Mouse (Mus musculus): ENCODE results near the gene Pdzrn4.

Pdzrn4 gene

DNA sequence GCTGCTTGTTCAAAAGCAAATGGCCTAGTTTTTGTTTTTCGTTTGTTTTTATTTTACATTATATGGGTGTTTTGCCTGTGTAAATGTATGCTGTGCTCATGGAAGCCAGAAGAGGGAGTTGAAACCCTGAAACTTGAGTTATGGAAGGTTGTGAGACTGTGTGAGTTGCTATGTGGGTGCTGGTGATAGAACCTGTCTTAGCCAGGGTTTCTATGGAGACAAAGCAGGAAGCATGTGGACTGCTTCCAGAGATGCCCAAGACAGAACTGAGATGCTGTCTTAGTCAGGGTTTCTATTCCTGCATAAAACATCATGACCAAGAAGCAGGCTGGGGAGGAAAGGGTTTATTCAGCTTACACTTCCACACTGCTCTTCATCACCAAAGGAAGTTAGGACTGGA, 190.8 kb downstream of the Pdzrn4 start:
- DNase-seq (ENCODE audit: low spot score), result no peak

DNA sequence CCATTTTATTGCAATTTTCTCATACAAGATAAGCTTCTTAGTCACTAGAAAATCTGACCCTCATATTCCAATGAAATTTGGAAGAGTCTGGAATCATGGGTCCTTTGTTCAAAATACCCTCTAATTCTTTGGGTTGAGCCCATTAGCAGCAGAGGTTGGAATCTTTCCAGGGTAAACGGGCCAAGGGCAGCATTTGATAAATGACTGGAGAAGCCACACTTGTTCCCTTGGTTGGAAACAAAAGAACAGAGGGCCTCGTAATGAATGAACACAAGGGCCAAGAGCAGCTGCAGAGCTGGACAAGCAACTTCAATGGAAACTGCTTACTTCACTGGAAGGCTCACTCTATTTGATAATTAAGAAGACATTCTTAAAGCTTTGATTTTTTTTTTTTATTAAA, 198.0 kb downstream of the Pdzrn4 start:
- DNase-seq (ENCODE audit: low spot score), result peak; percentile 26

DNA sequence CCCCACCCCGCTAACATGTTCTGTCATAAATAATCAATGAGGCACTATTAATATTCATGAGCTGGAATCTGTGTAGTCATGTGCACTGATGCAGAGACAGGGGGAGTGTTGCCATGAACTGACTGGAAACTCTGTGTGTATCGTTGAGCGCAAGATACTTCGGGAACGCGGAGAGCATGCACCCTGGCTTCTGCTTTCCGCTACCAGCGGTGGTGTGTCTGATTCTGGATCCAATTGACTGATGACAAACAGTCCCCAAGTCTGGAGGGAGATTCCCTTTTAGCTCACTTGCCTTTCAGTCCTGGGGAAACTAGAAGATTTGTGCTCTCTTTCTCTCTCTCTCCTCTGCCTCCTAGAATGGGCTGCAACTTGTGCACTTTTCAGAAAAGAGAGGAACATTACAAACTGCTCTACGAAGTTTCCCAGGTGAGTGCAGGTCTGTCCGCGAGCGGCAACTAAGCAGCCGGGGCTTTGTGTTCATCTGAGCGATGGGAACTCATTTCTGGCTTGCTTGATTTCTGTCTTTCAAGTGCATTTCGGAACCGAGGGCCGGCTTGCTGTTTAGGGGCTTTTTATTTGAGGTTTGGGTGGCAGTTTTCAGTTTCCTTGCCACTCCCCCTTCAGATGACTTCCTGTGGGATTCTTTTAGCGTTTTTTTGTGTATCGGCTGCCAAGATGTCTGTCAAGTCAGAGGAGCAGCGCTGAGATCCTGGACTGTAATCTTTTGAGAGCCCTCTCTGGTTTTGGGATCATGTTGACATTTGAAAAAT, 200.5 kb downstream of the Pdzrn4 start:
- DNase-seq (ENCODE audit: low spot score), result no peak

DNA sequence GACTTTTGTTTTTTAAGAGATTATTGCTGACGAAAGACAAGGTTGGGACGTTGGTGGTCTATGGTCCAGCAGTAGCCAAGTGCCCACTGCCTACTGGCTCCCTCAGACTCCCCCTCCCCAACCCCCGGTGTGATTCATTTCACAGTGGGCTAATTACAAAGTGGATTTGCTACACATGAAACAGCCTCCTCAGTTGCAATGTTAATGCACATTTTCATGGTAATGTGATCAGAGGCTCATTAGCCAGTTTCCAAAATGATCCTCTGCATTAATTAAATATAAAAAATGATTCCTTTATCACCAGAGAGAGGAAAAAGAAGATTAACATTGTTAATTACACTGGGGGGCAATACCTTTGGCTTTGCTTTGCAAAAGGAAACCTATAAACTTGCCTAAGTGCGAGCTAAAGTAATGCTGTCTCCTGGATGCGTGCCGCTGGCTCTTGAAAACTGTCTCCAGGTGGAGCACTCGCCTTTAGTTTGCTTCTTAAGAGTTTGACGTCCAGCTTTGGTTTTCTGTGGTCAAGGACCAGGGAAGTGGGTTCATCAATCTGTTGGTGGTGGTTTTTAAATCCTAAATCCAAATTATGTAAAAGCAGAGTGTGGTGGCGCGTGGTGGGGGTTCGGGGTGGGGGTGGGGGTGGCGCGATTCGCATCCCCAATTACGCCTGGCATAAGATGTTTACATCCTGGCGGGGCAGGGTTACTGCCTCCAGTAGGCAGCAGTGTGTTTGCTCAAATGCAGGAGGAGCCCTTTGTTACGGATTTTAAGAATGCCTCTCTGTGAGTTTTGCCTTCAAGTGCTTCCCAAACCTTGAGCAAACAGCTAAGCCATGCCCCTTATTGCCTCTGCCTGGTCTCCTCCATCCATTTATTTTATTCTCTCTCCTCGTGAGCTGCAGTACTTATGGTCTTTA, 202.0 kb downstream of the Pdzrn4 start:
- no peak for DNase-seq (ENCODE audit: low spot score)

DNA sequence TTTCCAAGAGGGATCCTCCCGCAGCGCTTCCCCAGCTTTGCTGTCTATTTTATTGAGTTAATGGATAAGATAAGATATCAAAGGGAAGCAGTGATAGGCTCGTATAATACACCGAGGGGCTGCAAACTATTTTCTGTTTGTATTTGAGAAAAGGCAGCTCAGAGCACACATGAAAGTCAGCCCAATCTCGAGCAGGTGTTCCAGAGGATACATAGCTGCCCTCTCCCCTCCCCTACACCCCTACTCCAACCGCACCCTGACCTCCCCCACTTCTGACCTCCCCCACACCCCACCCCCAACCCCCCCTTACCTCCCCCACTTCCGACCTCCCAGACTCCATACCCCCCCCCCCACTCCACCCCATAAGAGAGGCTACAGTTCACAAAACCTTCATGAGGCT, 202.7 kb downstream of the Pdzrn4 start:
- no peak for DNase-seq (ENCODE audit: low spot score)

DNA sequence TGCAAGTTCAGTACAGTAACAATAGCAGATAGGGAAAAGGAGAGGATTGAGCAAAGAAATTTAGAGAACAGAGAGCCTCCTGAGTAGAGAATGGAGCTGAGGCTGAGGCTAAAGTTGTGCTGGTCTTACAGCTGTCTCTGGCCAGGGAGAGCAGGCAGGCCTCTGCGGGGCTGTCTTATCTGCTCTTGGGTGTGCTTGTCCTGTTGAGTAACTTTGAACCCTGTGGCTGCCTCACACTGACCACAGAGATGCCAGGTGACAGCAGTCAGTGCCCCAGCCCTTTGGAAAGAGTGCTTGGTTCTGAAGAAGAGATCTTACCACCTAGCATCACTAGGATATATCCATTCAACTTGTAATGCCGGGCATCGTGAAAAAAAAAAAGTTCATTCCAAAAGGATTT, 214.2 kb downstream of the Pdzrn4 start:
- no peak for DNase-seq (ENCODE audit: low spot score)

DNA sequence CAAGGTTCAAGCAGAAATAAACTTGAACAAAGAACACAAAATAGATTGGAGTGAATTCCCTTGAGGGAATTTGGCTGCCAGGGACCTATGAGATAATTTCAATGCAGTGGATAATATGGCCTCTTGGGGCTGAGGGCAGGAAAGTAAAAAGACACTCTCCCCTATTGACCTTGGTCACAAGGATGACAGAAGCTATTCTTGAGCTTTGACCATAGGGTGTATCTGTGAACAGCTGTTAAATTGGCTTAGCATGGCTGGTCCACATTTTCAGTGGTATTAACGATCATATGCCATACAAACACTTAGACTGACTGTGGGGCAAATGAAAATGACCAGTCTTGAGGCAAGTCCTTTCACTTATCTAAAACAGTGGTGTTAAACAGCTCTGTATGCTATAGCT, 215.7 kb downstream of the Pdzrn4 start:
- DNase-seq (ENCODE audit: low spot score), result no peak

DNA sequence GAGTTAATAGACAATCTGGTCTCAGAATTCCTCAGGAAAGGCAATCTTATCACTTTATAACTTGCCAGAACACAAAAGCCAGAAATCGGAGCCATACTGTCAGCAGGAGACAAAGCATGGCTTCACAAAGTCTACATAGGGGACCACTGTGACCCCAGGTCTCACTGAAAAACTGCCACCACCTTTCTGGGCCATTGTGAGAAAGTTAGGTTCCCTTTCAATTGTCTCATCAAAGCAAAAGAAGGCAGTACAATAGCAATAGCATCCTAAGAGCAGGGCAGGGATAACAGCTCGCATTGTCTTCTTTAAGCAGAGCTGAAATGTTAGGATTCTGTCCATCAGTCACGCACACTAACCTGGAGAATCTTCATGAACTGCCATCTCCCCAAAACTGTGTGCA, 216.5 kb downstream of the Pdzrn4 start:
- no peak for DNase-seq (ENCODE audit: low spot score)

DNA sequence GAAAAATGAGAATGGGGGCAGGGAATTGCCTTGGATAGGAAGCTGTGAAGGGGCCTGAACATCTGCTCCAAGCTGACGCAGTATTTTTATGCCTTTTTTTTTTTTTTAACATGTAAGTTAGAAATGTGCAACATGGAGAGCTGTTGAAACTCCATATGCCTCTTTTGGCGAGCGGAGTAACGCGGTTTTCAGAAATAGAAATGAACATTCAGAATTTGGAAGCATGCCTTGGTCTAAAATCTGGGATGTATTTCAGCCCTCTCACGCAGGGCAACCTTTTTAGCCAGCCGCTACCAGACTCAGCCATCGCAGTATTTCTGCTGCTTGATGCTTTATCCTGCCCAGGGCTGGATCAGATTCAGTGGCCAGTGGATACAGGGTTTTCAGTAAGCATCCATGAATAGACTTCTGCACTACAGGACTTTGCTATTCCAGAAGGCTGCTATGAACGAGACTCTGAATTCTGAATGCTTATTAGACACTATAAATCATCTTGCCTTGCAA, 225.1 kb downstream of the Pdzrn4 start:
- DNase-seq (ENCODE audit: low spot score), result peak; percentile 57

DNA sequence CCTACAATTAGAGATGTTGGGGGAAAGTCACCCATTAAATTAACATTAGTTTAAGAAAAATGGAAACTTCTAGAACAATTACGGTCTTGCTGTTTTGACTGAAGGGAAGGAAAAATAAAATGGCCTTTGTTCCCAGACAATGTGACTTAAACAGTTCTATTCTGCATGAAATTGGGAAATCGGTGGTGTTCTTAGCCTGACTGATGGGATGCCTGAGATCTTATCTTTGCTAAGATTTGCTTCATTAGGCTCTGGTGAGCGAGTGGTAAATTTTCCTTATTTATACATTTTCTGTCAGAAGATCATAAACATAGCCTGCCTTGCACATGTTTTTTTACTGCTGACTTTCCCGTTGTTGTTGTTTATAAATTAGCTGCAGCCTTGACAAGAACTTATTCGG, 225.6 kb downstream of the Pdzrn4 start:
- DNase-seq (ENCODE audit: low spot score), result no peak

DNA sequence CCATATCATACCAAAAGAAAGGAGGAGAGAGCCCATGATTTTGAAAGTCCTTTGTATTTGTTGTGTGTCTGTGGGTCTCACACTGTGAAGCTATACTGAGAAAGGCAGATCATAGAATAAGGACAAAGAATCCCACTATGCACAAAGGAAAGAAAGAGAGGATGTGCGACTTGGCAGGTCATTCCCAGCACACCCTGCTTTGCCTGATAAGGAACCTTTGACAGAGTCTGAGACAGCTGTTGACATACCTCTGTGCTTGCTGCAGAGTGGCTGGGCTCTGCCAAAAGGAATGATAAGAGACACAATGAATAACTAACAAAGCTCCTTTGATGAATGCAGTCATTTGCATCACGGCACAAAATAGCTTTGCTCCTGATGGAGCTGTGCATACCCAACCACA, 232.5 kb downstream of the Pdzrn4 start:
- DNase-seq (ENCODE audit: low spot score), result no peak

DNA sequence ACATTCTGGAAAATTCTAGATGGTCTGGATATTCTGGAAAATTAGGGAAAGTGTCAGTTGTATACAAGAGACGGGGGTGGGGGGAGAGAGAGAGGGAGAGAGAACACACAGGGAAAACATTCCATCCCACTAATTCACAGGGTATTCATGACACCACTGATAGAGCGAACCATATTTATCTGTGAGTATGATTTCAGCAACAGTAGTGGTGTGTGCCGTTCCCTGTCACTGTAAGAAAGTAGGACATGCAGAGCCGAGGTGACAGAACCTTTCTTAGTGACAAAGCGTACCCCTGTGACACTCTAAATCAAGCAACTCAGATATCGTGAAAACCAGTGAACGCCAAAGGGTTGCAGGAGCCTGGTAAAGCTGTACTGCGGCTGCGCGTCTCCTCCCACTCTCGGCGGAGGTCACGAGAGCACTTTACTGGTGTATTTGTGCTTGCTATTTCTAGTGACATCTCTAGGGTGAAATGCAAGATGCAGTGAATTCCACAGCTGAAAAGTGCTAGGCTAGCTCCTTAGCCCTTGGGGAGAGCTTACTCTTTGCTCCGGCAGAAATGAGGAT, 237.4 kb downstream of the Pdzrn4 start:
- no peak for DNase-seq (ENCODE audit: low spot score)

DNA sequence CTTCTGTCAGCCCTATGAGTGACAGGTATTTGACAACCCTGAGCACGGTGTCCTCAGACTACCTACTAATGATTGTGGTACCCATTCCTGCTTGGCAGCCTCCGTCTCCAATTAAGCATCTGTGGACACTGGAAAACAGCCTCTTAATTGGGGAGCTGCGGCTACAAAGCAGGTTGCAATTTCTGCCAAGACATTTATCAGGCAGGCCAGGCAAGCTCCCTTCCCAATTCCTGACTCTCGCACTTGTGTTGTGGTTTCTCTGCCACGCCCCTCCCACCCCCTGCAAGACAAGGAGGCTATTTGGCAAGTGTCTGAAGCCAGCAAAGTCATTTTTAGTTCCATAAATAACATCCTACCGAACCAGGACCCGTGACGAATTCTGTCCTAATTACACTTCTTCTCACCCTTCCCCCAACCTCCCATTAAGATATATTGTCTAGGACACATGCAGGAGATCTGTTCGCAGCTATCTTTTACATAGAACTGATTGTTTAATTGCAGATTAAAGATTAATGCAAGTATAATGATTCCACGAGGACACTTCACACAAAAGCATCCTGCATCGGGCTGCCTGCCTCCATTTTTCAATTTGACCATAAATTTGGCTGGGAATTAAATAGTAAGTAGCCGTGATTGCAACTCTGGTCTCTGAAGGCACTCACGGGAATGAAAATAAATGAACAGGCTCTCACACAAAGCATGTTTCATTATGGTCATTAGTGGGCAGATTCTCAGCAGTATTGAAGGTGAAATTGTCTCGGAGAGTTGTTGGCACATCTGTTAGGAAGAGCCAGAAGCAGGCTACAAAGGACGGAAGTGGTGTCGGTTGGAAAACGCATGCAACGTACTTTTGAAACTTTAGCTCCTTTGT, 243.8 kb downstream of the Pdzrn4 start:
- peak; percentile 9 for DNase-seq (ENCODE audit: low spot score)

DNA sequence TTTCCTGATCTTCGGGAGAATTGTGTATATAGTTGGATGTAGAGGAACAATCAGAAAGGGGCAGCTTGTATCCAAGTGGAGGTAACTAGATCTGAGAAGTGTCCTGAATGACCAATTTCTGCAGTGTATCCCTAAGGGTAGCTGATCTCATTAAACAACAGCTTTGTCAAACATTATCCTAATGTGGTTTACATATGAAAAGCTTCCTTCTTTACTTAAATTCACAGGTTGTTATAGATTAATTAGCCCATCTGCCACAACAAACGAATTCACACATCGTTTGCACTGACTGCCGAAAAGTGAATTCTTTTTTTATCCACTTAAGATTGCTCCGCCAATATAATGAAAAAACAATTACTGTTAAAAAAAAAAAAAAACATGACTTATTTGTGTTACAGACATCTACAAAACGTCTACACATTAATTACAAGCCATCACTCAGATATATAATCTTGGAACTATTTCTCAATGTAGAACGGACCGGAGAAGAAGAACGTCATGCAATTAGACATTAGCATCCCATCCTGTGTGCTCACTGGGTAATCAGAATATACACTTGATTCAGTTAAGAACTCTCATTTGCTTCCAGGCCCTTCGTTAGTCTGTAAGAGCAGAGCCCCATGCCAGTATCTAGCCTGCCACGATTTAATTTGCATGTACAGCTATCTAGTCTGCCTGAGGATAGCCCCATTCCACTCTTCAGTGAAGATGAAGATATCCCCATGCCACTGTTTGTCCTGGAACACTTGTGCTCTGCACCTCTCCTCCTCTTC, 274.8 kb downstream of the Pdzrn4 start:
- DNase-seq (ENCODE audit: low spot score), result no peak

DNA sequence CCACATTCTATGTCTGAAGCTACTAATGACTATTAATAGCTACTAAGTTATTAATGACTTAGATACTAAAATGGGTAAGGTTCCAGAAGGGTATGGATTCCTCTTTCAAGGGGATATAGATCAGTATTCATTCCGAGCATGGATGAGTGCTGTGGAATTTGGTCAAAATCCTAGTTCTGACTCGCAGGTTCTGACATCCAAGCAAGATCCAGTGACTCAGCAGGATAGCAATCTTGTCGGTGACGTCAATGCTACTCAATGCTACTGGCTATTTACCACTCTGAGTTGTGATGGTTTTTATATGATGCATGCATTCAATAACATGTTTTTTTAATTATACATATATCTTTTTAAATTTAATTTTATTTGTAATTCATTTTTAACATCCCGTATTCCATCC, 279.4 kb downstream of the Pdzrn4 start:
- no peak for DNase-seq (ENCODE audit: low spot score)

DNA sequence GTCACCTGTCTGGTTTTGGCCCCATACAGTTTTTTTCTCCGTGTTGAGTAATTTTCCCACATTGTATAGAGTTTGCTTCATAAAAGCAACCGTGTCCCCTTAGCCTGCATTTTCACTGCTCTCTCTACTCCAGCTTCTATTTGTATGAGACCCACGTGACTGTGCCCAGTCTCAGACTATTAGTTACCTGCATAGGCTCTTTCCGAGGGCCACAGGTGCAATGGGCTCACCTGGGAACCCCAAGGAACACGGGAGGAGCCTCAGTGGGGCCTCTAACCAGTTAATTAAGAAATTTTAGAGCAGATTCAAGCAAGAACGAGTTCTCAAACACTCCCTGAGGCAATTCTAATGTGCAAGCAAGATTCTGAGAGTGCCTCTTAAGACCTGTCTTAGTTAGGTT, 281.7 kb downstream of the Pdzrn4 start:
- no peak for DNase-seq (ENCODE audit: low spot score)

DNA sequence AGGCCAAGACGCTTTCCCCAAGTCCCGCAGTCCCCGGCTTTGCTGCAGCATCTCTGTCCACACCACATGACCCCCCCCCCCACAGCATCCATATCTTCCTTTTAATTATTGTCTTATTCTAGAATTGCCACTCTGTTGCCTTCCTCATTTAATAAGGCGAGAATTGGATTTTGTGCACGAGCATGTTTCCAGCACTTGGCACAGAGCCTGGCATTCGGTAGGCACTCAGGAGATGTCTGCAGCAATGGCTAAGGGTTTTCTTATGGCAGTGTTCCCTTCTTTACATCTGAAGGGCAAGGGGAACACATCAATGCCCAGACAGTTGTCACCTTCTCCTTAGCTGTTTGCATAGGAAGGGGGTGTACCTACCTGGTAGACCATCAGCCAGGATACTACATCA, 282.9 kb downstream of the Pdzrn4 start:
- DNase-seq (ENCODE audit: low spot score), result no peak

DNA sequence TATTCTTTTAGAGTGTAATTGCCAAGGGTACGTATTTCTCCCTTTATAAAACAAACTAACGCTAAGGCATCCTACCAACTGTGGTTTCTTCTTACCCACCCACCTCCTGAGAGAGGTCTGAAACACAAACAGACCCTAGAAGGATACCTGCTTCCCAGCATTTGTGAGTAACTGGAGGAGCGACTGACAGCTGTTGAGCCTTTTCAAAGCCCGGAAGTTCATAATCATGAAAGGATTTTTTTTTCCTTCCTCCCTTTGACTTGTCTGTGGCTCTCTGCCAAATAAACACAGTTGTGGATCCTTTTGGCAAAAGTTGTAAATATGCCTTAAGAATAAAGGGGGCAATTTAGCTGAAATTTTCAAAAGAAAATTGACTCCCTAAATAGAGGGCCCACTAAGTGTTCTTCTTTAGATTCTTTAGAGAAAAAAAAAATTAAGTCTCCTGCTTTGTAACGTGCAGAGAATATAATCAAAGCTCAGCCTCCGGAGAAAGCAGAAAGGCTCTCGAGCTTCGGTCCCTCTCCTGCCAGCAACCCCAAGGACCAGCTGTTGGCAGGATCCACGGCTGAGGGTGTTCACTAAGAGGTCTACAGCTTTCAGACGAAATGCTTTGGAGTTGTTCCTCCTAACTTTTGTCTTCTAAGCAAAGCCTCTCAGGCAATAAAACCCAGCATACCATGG, 299.7 kb downstream of the Pdzrn4 start:
- DNase-seq (ENCODE audit: low spot score), result no peak

DNA sequence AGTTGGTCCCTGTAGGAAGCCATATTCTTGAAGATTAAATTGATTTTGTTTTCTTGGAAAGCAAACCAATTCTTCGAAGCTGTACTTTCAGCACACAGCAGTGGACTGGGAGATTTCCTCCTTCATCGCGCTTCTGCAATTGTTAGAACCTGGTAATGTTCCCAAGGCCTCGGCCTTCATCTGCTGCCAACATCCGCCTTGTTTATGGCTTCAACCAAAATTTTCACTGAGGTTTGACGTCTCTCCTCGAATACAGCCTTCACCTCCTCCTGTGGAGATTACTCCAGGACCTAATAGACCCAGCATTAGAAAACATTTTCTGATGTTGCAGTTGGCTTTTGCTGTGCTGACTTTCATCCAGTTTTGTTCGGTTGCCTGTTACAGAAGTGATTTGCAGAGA, 307.5 kb downstream of the Pdzrn4 start:
- no peak for DNase-seq (ENCODE audit: low spot score)

DNA sequence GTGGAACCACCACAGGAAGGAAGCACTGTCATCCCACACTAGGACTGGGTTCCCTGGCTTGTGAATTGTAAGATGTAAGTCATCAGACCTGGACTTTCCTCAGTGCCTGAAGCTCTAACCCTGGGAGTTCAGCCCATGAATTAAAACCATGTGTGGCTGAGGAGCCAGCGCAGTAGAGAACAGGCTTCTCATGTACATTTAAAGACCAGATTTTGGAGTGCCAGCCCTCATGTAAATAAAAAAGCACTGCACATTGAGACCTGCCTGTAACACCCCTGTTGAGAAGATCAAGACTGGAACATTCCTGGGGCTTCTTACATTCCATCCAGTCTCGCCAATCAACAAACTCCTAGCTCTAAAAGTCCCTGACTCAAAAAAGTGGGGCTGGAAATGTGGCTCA, 342.0 kb downstream of the Pdzrn4 start:
- DNase-seq (ENCODE audit: low spot score), result no peak

DNA sequence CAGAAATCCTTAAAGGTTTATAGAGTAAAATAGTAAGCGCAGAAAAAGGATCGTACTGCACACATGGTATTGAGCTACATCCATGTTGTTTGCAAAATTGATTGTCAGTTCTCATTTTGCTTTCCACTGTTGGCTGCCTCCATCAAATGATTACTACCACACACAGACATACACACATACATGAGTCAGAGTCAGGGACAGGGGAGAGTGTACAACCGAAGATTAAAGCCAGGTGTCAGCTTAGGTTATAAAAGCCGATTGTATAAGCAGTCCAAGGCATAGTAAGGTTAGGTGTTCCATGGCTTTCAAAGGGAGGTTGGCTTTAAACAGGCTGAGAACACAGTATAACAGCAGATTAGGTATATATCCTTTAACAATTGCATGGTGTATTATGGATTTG, 343.2 kb downstream of the Pdzrn4 start:
- DNase-seq (ENCODE audit: low spot score), result no peak
